24 mouse cellular contexts compared by ENCODE assay signal in genomic region chr10:119495317-119495716, GRCm38 (mm10). TPM values are rescaled to one million over a fixed set of nuclear protein-coding genes. Genes with fewer than 3 reads are reported as not detected.
DNase-seq lines count a peak whose midpoint lies in the region; ATAC-seq and TF ChIP-seq lines count a peak whose summit lies in the region.
"Had no signal": no experiment of that assay in that cellular context is flagged by ENCODE, and none has a peak within 500 bp of the region (broad histone marks: within the 10 kb centered on the region; RNA-seq: fewer than 3 reads in every experiment).

No protein-coding gene starts in this region.

- H3K27ac ChIP-seq in lung, embryonic 15.5 days, result no peak overlapping the region
- no peak overlapping the region for H3K27ac ChIP-seq in lung, postnatal 0 days (ENCODE audit: low read length)
- H3K27ac ChIP-seq: embryonic facial prominence, embryonic 10.5 days; embryonic facial prominence, embryonic 12.5 days; forebrain, embryonic 13.5 days; forebrain, embryonic 15.5 days had no signal

- no peak for TF ChIP-seq POLR2A in lung, adult 2 months (IDR thresholded peaks at IDR 0.05; ENCODE audit: borderline replicate concordance, extremely low read depth, low read depth, low read length)

- H3K27me3 ChIP-seq in lung, embryonic 15.5 days, result no peaks in the 10 kb centered on the region
- no peaks in the 10 kb centered on the region for H3K27me3 ChIP-seq in lung, postnatal 0 days (replicated peaks; ENCODE audit: insufficient read depth, low read length)
- H3K27me3 ChIP-seq: CH12.LX; embryonic facial prominence, embryonic 12.5 days; forebrain, embryonic 13.5 days; forebrain, embryonic 15.5 days; Patski had no signal

- no peak for TF ChIP-seq CTCF in lung, postnatal 0 days (IDR thresholded peaks at IDR 0.05)
- TF ChIP-seq CTCF in lung, adult 2 months (IDR thresholded peaks at IDR 0.05; ENCODE audit: insufficient read depth, low read length), result no peak

- no peaks in the 10 kb centered on the region for H3K36me3 ChIP-seq in lung, embryonic 15.5 days
- H3K36me3 ChIP-seq in lung, postnatal 0 days (ENCODE audit: insufficient read depth, low read length), result no peaks in the 10 kb centered on the region
- H3K36me3 ChIP-seq: embryonic facial prominence, embryonic 12.5 days; forebrain, embryonic 15.5 days; G1E had no signal

- TF ChIP-seq EP300 in lung, postnatal 0 days (IDR thresholded peaks at IDR 0.05), result no peak

- no peaks in the 10 kb centered on the region for H3K9me3 ChIP-seq in lung, embryonic 15.5 days
- no peaks in the 10 kb centered on the region for H3K9me3 ChIP-seq in lung, postnatal 0 days (ENCODE audit: low read length)
- H3K9me3 ChIP-seq: forebrain, embryonic 15.5 days had no signal

- no peak overlapping the region for H3K4me3 ChIP-seq in lung, embryonic 15.5 days
- no peak overlapping the region for H3K4me3 ChIP-seq in lung, postnatal 0 days (ENCODE audit: low read depth, low read length)
- no peak overlapping the region for H3K4me3 ChIP-seq in lung, adult 2 months (replicated peaks; ENCODE audit: extremely low read depth, low read depth, low read length)
- H3K4me3 ChIP-seq: embryonic facial prominence, embryonic 10.5 days; embryonic facial prominence, embryonic 12.5 days; forebrain, embryonic 13.5 days; forebrain, embryonic 15.5 days had no signal

- 55% methylated on average over 8 of the region's 8 CpGs for WGBS in lung, embryonic 15.5 days
- WGBS in lung, postnatal 0 days, result 58% methylated on average over 8 of the region's 8 CpGs
- 76% methylated on average over 8 of the region's 8 CpGs for WGBS in lung, adult 2 months

- DNase-seq in heart, adult 11 months, result peak; percentile 51
- DNase-seq in heart, postnatal 25 days (ENCODE audit: low spot score), result no peak
- no peak for DNase-seq in lung, postnatal 36 days
- peak; percentile 25 for DNase-seq in lung, postnatal 0 days (ENCODE audit: low spot score)
- no peak for DNase-seq in lung, adult 2 months
- DNase-seq: adrenal gland, adult 8-10 months; adrenal gland, postnatal 14 days; adrenal gland, postnatal 36 days; B cell, adult 2 months; cerebellum, adult 11-12 months; cerebellum, adult 2 months; cerebellum, adult 9-10 months; cerebellum, postnatal 10 days; cerebellum, postnatal 25 days had no signal

- H3K4me2 ChIP-seq in lung, embryonic 15.5 days, result no peak overlapping the region
- H3K4me2 ChIP-seq in lung, postnatal 0 days (replicated peaks; ENCODE audit: low read depth, low read length), result no peak overlapping the region
- H3K4me2 ChIP-seq: embryonic facial prominence, embryonic 12.5 days; forebrain, embryonic 13.5 days; forebrain, embryonic 15.5 days had no signal

- H3K9ac ChIP-seq in lung, embryonic 15.5 days, result no peak overlapping the region
- no peak overlapping the region for H3K9ac ChIP-seq in lung, postnatal 0 days (replicated peaks; ENCODE audit: low read depth)
- H3K9ac ChIP-seq: embryonic facial prominence, embryonic 12.5 days; forebrain, embryonic 13.5 days; forebrain, embryonic 15.5 days had no signal

- H3K4me1 ChIP-seq in lung, embryonic 15.5 days, result peaks cover 3% of the 10 kb centered on the region; the same call in 1 of the 2 replicates
- no peaks in the 10 kb centered on the region for H3K4me1 ChIP-seq in lung, postnatal 0 days (ENCODE audit: insufficient read depth, low read depth, low read length)
- no peaks in the 10 kb centered on the region for H3K4me1 ChIP-seq in lung, adult 2 months (ENCODE audit: control insufficient read depth, insufficient read depth, low read length)
- H3K4me1 ChIP-seq: embryonic facial prominence, embryonic 10.5 days; embryonic facial prominence, embryonic 12.5 days; forebrain, embryonic 13.5 days had no signal

- ATAC-seq in lung, embryonic 15.5 days (ENCODE audit: borderline replicate concordance, extremely low read depth, low FRiP score, low TSS enrichment), result peak; percentile 44; the same call in 1 of the 2 replicates
- no peak for ATAC-seq in lung, postnatal 0 days
- ATAC-seq: activated CD4-positive, CD25-positive, alpha-beta regulatory T cell, adult 4 months; CD4-positive, CD25-positive, alpha-beta regulatory T cell, adult 4 months; forebrain, embryonic 13.5 days; forebrain, embryonic 15.5 days; Patski had no signal

- intact Hi-C loops in heart, postnatal 25 days (cut with DNase I), result no loop called here

RNA-seq across cellular contexts. Expression of gene Grip1, which starts 41.7 kb away (rescaled TPM):
- total RNA-seq in heart, postnatal 25 days (2021), result under 1 TPM; 0.61 to 0.62 TPM
- polyA plus RNA-seq in lung, embryonic 15.5 days (2015; fragmentation: Nextera tagmentation; extraction: Ambion mirVana), result 1.7 TPM in 2 replicates
- 0.87 and 1.2 TPM in 2 replicates for polyA plus RNA-seq in lung, postnatal 0 days (2015; fragmentation: Nextera tagmentation; extraction: Ambion mirVana)
- 1.0 and 1.3 TPM in 2 replicates for polyA plus RNA-seq in lung, adult 2 months (2012; rRNA removed)
- polyA plus RNA-seq: CD4-positive, CD25-positive, alpha-beta regulatory T cell, adult 4 months; G1E had no signal

Comparison
In these comparisons a context has a peak if more than half of its experiments do, and no peak if none do; other contexts are left out.
1. DNase-seq: peak in heart, adult 11 months (single experiment) and lung, postnatal 0 days (single experiment); none in heart, postnatal 25 days (single experiment), lung, postnatal 36 days (single experiment) and lung, adult 2 months (single experiment).